Mouse (Mus musculus) heart, postnatal 36 days (tissue): ENCODE data around the gene E030018B13Rik. TPM values are rescaled to one million over a fixed set of nuclear protein-coding genes. Genes with fewer than 3 reads are reported as not detected.

Experiments
- DNase-seq, 2 experiments: peaks; one replicate each; pipeline ENCODE4 v3.0.0; 2021 to 2022
- intact Hi-C: fragments of 180-260 bp; cut with DNase I; formaldehyde crosslinking; loops from one replicate; pipeline ENCODE4 v1.15.1; 2025
- total RNA-seq, 2 experiments: library from RNA; stranded (reverse); gene quantifications; 2 replicates each; pipeline ENCODE4 v1.2.3; 2021

Gene E030018B13Rik
- total RNA-seq, 2 experiments from 2014 or later = not detected

DNA sequence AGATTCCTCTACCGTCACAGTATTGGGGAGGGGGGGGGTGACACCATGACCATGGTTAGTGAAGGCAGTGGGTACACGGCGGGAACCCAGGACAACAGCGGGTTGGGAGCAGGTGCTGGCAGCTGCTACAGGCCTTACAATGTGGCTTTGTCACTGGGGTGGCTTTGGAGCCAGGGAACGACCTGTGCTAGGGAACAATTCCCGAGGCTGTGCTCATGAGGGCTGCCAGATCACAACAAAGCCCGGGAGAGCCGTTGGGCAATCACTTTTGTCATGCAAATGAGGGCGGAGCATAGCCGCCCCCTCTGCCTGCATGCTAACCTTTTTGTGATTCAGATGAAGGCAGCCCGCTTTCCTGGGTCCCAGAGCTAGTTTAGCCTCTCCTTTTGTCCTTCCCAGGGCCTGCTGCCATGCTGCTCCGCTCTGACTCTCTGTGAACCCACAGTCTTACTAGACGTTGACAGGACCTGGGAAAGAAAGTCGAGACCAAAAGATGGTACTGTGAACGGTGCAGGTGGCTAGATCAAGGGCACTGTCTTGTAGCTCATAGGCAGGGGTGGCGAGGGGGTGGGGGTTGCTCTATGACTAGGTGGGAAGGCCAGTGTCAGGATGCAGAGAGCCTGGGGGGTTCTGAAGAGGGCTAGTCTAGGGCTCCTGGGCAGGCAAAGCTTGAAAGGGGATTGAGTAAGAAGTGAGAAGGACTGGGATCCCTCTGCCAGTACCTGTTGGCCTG is 40.5 kb downstream of the E030018B13Rik start:
- intact Hi-C loops = no loop called here
- no peak for DNase-seq

DNA sequence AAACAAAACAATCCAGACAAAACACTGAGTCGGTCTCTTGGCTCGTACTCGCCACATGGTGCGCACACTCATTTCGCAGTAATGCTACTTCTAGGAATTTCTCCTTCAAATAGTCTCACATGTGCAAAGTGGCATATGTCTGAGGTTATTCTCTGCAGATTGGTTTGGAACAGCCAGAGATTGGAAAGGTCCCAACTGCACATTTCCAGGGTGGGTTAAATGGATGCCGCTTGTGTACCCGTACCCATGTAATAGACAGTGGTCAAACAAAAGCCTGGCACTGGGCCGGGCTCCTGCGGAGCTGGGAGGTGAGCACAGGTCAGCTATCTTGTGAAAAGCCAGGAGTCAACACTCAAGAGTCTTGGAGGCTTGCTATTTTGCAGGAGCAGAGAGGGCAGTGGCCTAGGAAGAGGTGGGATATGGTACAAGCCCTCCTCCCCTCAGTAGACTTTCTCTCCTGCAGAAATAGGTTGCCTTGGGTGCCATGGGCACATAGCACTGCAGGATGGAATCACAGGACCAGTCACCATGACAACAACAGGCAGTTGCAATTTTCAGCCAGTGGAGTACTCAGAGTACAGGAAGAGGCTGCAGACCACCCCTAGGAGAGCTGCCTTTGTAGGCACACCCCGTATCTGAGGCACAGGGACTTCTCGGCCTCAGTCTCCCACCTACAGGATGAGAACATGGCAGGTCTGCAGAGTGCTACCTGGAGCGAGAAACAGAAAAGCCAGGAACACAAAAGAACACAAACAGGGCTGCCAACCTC is 41.4 kb downstream of the E030018B13Rik start:
- intact Hi-C loops = no loop called here
- no peak for DNase-seq

DNA sequence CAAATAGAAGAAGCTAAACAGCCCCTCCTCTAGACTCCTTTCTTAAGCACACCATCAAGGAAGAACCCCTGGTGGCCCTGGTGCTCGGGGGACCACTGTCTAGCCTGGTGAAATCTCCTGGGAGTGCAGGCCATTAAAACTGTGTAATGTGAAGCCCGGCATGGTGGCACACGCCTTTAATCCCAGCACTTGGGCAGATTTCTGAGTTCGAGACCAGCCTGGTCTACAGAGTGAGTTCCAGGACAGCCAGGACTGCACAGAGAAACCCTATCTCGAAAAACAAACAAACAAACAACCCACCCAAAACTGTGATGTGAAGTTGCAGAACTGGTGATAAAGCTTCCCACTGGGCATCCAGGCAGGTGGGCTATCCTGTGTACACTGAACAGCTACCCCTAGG is 47.0 kb downstream of the E030018B13Rik start:
- no peak for DNase-seq
- intact Hi-C loops = no loop called here

DNA sequence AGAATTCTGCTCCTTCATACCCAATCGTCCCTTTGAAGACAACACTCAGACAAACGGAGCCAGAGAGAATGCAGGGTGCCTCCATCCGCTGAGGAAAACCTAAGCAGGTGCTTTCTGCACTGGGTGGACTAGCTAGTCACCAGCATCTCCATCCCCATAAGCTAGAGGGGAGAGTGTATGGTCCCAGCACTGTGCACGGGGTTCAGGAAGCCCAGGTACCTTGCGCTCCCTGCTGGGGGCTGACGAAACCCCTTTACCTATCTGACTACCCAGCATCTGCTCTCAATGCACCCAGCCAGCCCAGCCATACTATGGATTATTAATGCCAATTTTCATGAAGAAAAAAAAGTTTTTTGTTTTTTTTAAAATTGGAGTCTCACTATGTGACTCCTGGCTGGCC is 47.5 kb downstream of the E030018B13Rik start:
- no peak for DNase-seq
- intact Hi-C loops = no loop called here

DNA sequence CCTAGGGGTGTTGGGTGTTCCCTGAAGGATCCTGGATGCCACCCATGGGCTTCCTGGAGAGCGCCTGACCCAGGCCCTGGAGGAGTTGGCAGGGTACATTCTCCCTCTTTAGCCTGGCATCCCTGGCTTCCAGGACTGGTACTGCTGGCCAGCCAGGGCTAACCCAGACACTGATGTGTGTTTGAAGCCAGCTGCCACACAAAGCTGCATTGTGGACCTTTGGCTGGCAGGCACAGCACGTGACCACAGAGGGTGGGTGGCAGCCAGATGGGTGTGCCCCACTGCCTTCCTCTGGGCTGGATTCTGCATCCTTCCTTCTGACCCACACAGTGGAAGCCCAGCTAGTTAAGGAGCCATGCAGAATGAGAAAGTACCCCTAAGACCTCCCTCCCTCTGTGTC is 48.5 kb downstream of the E030018B13Rik start:
- intact Hi-C loops = loop anchor here (5.0 kb wide), 1 partner anchor 57 kb away; no protein-coding TSS in a partner anchor
- peak; percentile 55 to 61 for DNase-seq

DNA sequence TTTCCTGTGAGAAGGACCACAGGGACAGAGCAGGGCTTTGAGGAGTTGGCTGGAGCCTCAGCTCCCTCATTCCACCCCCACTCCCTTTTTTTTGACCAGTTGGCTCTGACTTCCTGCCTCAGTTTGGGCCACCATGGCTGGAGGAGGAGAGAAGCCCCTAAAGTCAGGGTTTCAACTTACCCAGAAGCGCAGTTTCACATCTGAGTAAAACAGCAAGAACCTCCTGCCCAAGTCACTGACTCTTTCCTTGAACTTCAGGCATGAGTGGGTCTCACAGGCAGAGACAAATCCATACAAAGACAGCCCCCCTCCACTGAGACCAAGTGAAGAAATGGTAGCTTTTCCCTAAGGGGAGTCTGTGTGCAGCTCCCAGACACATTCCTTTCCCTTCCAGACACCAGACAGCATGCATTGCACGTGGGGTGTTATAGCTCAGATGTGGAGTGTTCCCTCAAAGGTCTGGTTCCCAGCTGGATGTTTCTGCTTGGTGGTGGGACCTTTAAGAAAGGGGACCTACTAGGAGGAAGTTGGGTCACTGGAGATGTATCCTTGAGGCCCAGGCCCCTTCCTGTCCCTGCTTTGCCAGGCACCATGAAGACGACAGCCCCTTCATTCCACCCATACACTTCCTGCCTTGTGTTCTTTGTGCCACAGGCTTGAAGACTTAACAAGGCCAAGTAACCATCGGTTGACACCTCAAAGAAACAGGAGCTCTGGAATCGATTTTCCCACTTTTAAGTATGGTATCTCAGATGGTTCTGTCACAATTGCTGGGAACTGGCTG is 49.2 kb downstream of the E030018B13Rik start:
- DNase-seq = no peak
- intact Hi-C loops = loop anchor here (5.0 kb wide), 1 partner anchor 56 kb away; no protein-coding TSS in a partner anchor

DNA sequence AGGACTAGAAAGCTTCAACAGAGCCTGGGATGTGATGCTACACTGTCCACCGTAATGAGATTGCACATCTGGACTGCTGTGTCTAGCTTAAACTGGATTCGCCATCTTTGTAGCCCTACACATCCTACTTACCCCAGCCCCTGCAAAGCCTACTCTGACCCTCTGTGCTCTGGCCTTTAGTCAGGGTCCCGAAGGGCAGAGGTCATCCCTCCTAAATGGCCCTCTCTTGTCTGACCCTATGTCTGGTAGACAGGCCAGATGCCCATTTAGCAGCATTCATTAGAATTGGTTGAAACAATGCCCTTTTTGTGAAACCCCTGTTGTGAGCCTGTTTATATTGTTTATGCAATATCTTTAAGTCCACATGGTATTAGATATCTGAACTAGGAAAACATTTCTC is 53.3 kb downstream of the E030018B13Rik start:
- DNase-seq = no peak
- intact Hi-C loops = loop anchor here (5.0 kb wide), 1 partner anchor 52 kb away; no protein-coding TSS in a partner anchor

Other genes starting within 250 kb of the E030018B13Rik start
- gene Klf13, start 22.1 kb downstream of the E030018B13Rik start, total RNA-seq = 10 to 100 TPM; 49.2 to 58.7 TPM
- under 1 TPM in 1 of 2 experiments, not detected in 1; 0.11 TPM for gene Trpm1, start 237.0 kb downstream of the E030018B13Rik start, total RNA-seq